Mouse (Mus musculus) adrenal gland, postnatal 14 days (tissue): ENCODE data around the gene Nos1ap. TPM values are rescaled to one million over a fixed set of nuclear protein-coding genes. Genes with fewer than 3 reads are reported as not detected.
A peak's percentile ranks its signal among the peaks of the same experiment; 100 is the strongest.

ENCODE experiments used
- DNase-seq: peaks from one replicate; pipeline ENCODE4 v3.0.0; 2021; ENCODE audit warnings: mixed read lengths
- total RNA-seq: library from RNA; stranded (reverse); gene quantifications from 2 replicates; pipeline ENCODE4 v1.2.3, GENCODE M21; 2021

Gene Nos1ap
- total RNA-seq, 1 experiment from 2014 or later, result 20.0 TPM

DNA sequence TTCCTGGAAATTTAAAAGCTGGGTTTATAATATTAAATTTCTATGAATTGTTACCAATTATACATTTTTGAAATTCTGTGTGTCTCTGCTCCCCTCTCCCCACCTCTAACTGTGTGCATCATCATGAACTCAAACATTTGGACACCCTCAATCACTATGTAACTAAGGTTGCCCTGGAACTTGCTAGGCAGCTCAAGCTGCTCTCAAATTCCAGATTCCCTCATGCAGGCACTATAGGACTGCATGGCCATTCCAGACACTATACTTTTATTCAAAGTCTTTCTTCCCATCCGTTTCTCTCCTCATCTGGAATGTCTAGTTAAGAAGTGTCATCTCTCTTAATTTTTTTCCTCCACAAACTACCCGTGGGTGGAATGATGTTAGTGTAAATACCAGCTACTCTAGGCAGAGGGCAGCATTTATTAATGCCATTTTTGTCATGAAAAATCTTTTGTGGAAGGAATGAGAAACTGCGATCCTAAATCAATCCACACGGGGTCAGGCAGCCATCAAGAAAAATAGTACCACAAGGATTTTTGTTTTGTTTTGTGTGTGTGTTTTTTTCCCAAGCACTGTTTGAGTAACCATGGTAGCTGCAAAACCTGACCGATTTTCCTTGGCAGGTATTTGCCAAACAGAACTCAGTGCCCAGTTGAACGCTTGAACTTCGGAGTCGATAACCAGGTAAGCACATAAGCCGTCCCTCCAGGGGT, 297.3 kb downstream of the Nos1ap start:
- DNase-seq, result peak; percentile 51

DNA sequence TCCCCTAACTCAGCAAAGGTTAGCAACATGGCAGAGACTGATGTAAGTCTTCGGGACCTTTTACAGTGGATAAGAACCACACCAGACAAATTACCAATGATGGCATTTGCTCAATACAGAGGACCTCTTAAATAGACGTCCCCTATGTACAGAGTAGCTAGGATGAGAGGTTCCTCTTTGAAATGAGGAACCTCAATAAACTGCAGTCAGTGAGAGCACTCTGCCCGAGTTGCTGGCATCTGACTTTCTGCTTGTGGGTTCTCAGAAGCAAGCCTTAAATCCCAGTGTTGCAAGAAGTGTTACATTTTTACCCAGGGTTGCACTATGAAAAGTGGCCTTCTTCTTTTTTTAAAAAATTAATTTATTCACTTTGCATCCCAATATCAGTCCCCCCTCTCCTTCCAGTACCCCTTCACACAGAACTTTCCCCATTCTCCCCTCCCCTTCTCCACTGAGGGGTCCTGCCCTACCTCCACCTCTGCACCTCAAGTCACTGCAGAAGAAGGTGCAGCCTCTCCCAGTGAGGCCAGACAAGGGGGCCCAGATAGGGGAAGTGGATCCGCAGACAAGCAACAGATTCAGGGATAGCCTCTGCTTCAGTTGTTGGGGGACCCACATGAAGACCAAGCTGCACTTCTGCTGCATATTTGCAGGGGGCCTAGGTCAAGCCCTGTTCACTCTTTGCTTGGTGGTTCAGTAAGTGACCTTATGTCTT, 307.1 kb downstream of the Nos1ap start:
- DNase-seq, result no peak

DNA sequence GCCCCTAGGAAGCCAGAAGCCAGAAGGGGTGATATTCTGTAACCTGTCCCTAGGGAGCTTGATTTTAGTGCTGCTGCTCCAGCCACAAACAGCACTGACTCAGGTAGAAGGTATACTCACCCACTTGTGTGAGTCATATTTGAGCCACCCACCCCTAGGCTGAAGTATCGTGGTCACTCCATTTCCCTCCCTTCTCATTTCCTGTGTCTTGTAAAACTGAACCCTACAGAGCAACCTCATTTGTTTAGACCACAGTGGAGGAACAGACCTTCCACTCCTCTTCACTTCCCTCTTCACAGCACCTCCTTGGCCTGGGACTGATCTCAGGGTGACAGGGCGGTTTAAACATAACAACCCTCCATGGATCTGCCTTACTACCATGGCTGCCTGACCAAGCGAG, 312.6 kb downstream of the Nos1ap start, which contains the start of gene Sh2d1b1:
TSS of gene Sh2d1b1 (plus strand) at position 305 of the 400 bp plus-strand sequence.
- DNase-seq, result no peak

DNA sequence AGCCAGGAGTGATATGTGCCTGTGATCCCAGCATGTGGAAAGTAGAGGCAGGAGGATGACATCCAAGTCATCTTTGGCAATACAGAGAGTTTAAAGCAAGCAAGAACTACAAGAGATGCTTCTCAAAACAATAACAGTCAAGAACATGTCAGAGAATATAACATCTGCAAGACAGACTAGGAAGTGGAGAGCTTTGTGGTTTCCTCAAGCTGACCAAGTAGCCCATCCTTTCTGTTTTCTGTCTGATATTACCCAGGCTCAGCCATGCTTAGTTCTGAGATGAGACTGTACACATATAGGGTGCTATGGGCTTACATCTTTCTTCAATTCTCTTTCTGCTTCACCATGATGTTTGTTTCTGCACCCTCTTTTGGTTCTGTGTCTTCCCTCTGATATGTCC, 316.4 kb downstream of the Nos1ap start:
- no peak for DNase-seq

DNA sequence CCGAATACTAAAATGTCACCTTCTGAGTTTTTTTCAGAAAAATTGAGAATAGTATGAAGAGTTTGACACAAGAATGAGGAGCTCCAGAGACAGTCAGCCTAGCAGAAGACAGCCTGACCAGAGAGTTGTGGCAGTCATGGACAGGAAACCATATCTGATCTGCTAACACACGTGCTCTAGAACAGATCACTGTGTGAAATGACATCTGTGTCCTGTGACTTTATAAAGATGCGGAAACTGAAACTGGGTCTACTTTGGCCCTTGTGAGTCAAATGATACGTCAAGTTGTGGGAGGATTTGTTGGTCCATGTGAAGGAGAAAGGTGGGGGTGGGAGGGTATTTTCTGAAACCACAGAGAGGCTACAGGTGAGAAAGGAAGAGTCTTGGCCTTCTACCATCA, 319.0 kb downstream of the Nos1ap start:
- no peak for DNase-seq

DNA sequence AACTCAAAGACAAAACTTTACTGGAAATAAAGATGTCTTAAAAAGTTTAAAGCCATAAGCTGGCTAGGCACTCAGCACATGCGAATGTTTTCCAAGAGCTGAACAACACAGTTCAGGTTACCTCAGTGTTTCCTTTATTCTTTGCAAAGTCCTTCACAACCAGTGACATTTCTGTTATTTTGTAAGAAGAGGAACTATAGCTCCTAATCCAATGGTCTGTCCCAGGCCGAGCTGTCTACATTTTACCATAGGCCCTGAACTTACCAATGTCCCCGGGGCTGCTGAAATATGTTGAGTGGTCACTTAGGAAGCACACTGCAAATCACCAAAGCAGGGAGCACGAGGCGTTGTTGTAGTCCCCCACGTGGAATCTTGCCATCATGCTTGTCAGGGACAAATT, 319.4 kb downstream of the Nos1ap start:
- no peak for DNase-seq

DNA sequence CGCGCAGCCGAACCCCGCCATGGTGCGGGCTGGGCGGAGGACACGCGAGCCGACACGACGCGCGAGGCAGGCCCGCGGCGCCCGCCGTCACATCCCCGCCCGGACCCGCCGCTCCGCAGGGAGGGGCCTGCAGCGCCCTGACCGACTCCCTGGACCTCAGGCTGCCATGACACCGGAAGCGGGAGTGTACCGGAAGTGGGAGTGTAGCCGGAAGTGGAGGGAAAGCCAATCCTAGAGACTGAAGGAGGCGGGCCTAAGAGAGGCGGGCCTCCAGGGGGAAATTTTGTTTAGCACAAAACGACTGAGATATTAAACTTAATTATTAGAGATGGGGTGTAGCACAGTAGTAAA, 334.1 kb downstream of the Nos1ap start:
- peak; percentile 93 for DNase-seq

DNA sequence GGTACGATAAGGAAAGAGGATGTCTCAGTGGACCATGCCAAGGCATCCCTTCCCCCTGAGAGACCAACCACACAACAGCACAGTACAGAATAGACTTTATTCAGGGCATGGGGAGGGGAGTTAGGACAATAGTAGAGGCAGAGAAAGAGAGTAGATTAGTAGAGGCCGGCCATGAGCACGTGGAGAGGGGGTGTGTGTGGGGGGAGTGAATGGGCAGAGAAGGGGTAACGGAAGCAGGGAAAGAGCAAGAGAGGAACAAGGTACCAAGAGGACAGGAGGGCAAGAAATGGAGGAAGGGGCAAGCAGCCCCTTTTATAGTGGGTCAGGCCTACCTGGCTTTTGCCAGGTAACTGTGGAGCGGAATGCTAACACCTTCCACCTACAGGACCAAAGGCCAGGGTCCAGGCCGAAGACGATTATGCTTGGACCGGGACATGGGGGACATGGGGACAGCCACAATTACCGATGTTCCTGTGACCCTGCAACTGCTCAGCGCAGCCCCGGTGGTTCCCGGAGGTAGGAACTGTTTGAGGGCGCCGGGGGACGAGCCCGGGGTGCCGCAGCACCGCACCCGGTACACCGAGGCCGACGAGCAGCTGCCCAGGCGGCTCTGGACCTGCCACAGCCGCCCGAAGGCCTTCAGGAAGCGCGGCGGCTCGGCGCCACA, 334.6 kb downstream of the Nos1ap start:
- peak; percentile 5 for DNase-seq

Other genes starting within 250 kb of the Nos1ap start
- gene Olfml2b, start 54.7 kb upstream of the Nos1ap start, total RNA-seq, result 9.0 and 10.1 TPM in 2 replicates